Mouse (Mus musculus): ENCODE data around the gene Mcu.
A peak's percentile ranks its signal among the peaks of the same experiment; 100 is the strongest.

Mcu gene

DNA sequence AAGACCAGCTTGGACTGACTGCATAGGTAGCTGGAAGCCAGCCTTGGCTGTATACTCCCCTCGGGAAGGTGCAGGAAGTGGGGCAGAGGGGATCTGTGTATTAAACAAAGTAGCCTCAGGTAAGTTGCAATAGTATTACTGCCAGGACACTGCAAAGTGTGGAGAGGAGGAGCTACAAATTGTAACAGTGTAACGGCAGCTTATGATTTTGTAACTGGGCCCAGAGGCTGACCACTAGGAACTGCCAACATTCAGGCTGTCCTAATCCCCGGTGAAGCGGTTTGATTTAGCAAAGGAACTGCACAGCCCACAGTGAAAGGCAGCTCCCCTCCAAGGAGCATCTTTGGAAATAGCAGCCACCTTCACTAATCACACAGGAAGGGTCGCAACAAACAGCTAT lies 3.2 kb downstream of the Mcu start:
- no peak for DNase-seq (ENCODE audit: low spot score in 2 of 2)

DNA sequence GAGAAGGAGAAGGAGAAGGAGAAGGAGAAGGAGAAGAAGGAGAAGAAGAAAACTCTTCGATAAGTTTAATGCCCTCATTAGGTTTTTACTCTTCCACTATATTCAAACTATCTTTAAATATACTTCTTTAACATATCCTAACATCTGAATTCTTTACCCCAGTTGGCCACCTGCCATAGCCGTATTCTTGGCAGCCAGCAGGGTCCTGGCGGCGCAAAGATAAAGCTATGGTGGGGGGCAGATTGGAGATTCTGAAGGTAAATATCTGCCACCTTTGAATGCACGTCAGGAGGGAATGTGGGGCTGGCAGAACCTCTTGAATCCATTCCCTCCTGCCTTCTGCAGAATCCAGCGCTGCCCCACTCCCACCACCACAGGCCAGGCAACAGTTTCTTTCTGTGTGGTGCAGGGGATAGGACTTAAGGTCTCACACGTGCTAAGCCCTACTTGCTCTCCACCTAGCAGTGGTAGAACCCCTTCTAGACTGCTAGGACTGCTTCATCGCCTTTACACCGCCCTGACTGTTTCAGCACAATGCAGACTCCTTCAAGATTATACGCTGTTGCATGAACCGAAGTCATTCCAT lies 11.5 kb downstream of the Mcu start:
- DNase-seq (ENCODE audit: low spot score in 2 of 2) = no peak

DNA sequence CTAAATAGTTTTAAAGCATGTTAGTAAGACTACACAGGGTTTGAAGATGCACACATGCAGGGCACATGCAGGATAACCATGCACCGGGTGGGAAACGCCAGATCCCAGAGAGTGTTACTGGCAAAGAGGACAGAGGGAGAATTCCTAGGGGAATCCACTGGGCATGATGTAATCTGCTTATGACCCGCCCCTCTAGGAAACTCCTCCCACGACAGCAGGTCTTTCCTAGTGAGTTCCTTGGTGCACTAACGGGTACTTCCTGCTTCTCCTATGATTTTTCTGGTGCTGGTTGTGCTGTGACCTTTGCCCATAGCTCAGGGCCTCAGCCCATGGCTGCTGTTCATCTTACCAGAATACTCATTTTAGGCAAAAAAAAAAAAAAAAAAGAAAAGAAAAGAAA lies 12.6 kb downstream of the Mcu start:
- no peak for DNase-seq (ENCODE audit: low spot score in 2 of 2)

DNA sequence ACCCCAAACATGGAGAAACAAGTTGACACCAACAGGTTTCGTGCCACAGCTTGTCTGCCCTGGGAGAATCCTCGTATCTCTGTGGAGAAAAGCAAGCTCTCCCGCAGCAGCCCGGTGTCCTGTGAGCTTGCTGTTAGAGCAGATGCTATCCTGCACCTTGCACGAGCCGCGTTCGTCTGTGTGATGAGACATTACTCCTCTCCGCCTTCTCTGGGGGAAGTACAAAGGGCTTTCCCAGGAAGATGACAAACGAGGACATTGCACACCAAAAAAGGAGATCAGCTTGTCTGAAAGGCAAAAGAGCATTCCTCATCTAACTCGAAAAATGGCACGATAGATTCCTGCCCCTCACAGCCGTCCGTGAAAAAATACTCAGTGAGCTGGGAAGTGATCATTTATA lies 13.6 kb downstream of the Mcu start:
- DNase-seq (ENCODE audit: low spot score in 2 of 2) = peak; percentile 31 to 51

DNA sequence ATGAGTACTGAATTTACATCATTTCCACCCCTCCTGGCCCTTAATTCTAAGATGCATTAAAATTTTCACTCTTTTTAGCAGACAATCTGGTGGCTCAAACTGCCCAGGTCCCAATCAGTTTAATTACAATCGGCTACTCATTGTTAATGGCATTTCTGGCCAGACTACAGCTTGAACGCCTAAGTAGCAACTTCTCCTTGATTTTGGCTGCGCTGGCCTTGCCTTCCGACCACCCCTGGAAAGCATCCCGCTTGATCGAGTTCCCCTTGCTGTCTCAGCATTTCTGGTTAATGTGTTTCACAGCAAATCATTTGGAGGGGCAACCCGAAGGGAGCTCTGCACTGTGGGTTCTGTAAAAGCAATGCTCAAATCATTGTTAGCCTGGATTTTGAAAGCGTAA lies 14.4 kb downstream of the Mcu start:
- DNase-seq (ENCODE audit: low spot score in 2 of 2) = no peak

DNA sequence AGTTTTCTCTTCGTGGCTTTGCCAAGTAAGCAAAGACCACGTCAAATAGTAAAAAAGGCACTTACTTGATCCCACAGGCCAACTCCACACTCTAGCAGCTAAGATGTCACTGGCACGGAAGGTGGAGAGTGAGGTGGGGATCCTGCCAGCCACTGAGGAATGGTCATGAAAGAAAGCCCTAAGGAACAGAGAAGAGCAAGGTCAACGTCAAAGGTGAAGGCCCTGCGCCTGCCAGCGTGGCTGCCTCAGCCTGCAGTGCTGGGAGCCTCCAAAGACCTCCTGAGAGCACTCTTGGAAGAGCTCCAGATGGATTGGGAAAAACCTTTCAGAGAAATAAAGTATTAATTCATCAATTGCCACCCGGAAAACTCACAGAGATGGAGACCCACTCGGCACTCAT lies 16.0 kb downstream of the Mcu start:
- no peak for DNase-seq (ENCODE audit: low spot score in 2 of 2)

- peak; percentile 70 to 80 for DNase-seq (ENCODE audit: low spot score in 2 of 2)
These were observed 22.5 kb downstream of the Mcu start for GRCm38 (mm10) chr10:59593826-59594570.

GRCm38 (mm10) chr10:59590606-59591005 lies 25.9 kb downstream of the Mcu start:
- DNase-seq (ENCODE audit: low spot score in 2 of 2) = peak; percentile 17 to 41

- no peak for DNase-seq (ENCODE audit: low spot score in 2 of 2)
These were observed 26.6 kb downstream of the Mcu start for GRCm38 (mm10) chr10:59589856-59590255.

- no peak for DNase-seq (ENCODE audit: low spot score in 2 of 2)
These were observed 27.1 kb downstream of the Mcu start for GRCm38 (mm10) chr10:59589420-59589819.

GRCm38 (mm10) chr10:59588135-59588534 lies 28.4 kb downstream of the Mcu start:
- DNase-seq (ENCODE audit: low spot score in 2 of 2) = no peak

DNA sequence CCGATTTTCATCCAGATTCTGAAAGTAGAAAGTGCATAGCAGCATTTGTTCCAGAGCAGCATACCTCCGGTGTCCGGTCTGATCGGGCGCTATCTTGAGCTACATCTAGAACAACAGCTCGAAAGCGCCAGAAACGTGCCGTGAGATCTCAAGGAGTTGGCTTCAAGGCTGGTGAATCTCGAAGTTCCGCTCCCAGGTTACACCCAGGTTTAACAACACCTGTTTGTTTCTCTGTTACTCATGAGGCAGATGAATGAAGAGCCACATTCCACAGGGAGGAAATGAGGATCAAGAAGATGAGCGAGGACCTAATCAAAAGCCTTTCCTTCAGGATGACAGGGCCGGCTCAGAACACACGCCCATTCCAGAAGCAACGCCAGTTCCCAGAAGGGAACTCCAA lies 29.7 kb downstream of the Mcu start:
- DNase-seq (ENCODE audit: low spot score in 2 of 2) = no peak

GRCm38 (mm10) chr10:59585621-59586020 lies 30.9 kb downstream of the Mcu start:
- DNase-seq (ENCODE audit: low spot score in 2 of 2) = no peak

GRCm38 (mm10) chr10:59581826-59582543 lies 34.5 kb downstream of the Mcu start:
- no peak for DNase-seq (ENCODE audit: low spot score in 2 of 2)

DNA sequence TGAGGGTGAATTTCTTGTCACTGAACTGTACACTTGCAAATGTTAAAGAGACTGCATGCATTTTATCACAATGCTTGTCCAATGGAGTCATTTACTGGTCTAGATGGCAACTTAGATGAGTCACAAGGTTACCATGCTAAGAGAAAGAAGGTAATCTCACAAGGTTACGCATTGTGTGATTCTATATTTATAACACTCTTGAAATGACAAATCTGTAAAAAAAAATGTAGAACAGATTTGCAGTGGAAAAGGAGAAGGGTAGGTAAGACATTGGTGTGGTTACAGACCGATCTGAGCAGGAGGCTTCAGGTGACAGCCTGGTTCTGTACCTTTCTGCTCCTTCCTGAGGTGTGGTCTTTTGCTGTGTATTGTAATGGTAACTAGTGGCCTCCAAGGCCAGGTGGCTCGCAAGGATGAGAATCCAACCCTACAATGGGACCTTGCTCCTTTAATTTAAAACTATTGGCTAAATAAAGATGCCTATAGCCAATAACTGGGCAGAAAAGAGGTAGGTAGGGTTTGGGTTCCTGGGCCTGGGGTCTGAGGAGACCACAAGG lies 35.8 kb downstream of the Mcu start:
- DNase-seq (ENCODE audit: low spot score in 2 of 2) = no peak

DNA sequence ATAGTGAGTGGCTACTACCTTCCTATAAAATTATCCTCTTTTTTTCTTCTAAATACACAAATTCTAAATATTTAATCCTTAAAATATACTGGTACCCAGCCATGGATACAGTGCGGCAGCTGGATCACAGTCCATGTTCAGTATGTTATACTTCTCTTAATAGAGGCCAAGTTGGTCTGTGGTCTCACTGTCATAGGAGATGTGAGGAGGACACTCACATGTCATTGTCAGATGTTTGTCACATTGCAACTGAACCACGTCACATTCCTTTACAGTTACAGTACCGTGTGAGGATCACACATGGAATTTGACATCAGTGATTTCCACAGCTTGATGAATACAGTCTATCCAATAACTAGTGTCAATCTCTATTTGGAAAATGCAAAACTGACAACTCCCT lies 36.8 kb downstream of the Mcu start:
- DNase-seq (ENCODE audit: low spot score in 2 of 2) = no peak

DNA sequence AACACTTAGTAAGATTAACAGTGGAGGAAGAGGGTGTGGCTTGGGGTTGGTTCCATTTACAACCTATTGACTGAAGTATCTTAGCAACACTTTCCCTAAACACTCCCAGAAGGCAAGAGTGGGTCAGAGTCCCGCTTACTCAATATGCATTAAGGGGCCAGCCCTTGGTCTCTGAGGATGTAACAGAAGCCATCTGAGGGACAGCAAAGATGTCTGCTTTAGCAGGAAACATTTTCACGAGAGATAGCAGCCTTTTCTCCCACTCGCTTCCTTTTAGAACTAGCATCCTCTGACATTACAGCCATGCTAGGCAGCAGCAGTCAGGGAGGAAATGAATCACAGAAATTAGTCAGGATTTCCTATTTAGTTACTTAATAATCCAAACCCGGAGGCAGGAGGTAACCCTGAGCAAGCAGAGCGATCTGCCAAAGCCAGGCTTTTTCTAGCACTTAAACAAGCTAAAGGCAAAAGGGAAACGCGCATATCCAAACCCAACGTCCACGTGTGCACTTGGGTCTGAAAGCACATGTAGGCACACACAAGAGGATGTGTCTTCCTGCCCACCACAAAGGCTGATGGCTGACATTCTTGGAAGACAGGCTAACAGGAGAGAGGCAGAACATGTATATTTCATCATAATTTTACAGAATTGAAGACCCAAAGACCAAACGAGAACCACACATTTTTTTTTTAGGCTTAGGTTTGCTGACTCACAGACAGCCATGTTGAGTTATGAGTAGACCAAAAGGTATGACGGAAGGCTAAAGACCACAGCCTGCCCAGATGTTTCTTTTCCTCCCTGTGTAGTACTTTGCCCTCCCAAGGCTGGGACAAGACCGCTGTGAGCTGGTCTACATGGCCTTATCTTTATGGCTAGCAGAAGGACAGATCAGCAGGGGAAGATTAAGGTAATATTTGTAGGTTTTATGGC lies 38.4 kb downstream of the Mcu start:
- peak in 1 of 2 experiments; percentile 12 for DNase-seq (ENCODE audit: low spot score in 2 of 2)

GRCm38 (mm10) chr10:59576305-59576704 lies 40.2 kb downstream of the Mcu start:
- DNase-seq (ENCODE audit: low spot score in 2 of 2) = no peak

DNA sequence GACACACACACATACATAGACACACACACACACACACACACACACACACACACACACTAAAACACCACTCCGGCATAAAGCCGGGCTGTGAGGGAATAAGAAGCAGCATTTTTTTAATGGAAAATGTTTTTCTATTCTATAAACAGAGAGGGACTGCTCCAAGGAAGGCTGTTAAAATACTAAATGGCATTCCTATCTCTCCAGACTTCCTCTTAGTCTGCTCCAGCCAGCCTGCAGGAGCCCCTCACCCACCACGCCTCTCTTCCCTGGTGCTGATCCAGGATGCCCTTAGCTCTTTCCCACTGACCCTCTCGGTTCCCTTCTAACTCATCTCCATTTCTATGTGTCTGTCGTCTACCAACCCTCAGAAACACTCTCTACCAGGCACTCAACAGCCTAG lies 44.5 kb downstream of the Mcu start:
- DNase-seq (ENCODE audit: low spot score in 2 of 2) = no peak

GRCm38 (mm10) chr10:59571273-59571672 lies 45.2 kb downstream of the Mcu start:
- no peak for DNase-seq (ENCODE audit: low spot score in 2 of 2)

GRCm38 (mm10) chr10:59570780-59571179 lies 45.7 kb downstream of the Mcu start:
- DNase-seq (ENCODE audit: low spot score in 2 of 2) = no peak

- DNase-seq (ENCODE audit: low spot score in 2 of 2) = no peak
These were observed 46.1 kb downstream of the Mcu start for GRCm38 (mm10) chr10:59570360-59570759.

Measured in frontal cortex, postnatal 36 days (tissue).